Mouse (Mus musculus) lung, embryonic 14.5 days (tissue): ENCODE data around the gene Mical3. TPM values are rescaled to one million over a fixed set of nuclear protein-coding genes. Genes with fewer than 3 reads are reported as not detected.

Experiments
- ATAC-seq: fragments of 200-750 bp; cut with Nextera tagmentation; 2 replicates; pipeline ENCODE4 v1.8.0; 2017; ENCODE audit warnings: mild to moderate bottlenecking, moderate TSS enrichment, moderate library complexity; ENCODE audit not compliant: insufficient read depth
- DNase-seq: peaks from one replicate; pipeline ENCODE4 v3.0.0-alpha.2; 2015
- H3K27ac ChIP-seq: fragments of 300-500 bp; sonication (generic); 2 replicates; pipeline ENCODE4 v1.5.1; 2014; ENCODE audit warnings: low read depth, mild to moderate bottlenecking, moderate library complexity
- H3K27me3 ChIP-seq: fragments of 300-500 bp; sonication (generic); 2 replicates; pipeline ENCODE4 v1.6.1; 2014; ENCODE audit warnings: low read length, control low read depth; ENCODE audit not compliant: insufficient read depth
- H3K36me3 ChIP-seq: fragments of 300-500 bp; sonication (generic); 2 replicates; pipeline ENCODE4 v1.6.1; 2014; ENCODE audit warnings: control low read depth; ENCODE audit not compliant: insufficient read depth
- H3K4me1 ChIP-seq: fragments of 300-500 bp; sonication (generic); 2 replicates; pipeline ENCODE4 v1.6.1; 2014; ENCODE audit warnings: antibody characterized with exemption, control low read depth; ENCODE audit not compliant: insufficient read depth
- H3K4me2 ChIP-seq: fragments of 300-500 bp; sonication (generic); 2 replicates; pipeline ENCODE4 v1.6.1; 2014; ENCODE audit warnings: mild to moderate bottlenecking
- H3K4me3 ChIP-seq: fragments of 300-500 bp; sonication (generic); 2 replicates; pipeline ENCODE4 v1.5.1; 2014; ENCODE audit warnings: low read depth, low read length
- H3K9ac ChIP-seq: fragments of 300-500 bp; sonication (generic); 2 replicates; pipeline ENCODE4 v1.6.1; 2014
- H3K9me3 ChIP-seq: fragments of 300-500 bp; sonication (generic); 2 replicates; pipeline ENCODE4 v1.6.1; 2016; ENCODE audit warnings: low read depth, low read length, control low read depth
- CTCF ChIP-seq: IDR thresholded peaks from 2 replicates; pipeline ENCODE4 v1.5.1; 2016; ENCODE audit warnings: antibody characterized with exemption, low read depth
- WGBS: fragments of 180-500 bp; shearing (Covaris S2); extraction: QIAGEN DNeasy Blood & Tissue Kit; methylation state at CpG from one replicate; pipeline ENCODE4 v1.1.7; 2014; 5-methylcytosine and 5-hydroxymethylcytosine counted together
- polyA plus RNA-seq: library from polyadenylated mRNA; unstranded; fragments of >200 nt; fragmentation: Nextera tagmentation; extraction: Ambion mirVana; gene quantifications from 2 replicates; pipeline ENCODE4 v1.2.1, GENCODE M21; 2014

Mical3 gene
- polyA plus RNA-seq, 1 experiment from 2014 or later, result 27.0 TPM

DNA sequence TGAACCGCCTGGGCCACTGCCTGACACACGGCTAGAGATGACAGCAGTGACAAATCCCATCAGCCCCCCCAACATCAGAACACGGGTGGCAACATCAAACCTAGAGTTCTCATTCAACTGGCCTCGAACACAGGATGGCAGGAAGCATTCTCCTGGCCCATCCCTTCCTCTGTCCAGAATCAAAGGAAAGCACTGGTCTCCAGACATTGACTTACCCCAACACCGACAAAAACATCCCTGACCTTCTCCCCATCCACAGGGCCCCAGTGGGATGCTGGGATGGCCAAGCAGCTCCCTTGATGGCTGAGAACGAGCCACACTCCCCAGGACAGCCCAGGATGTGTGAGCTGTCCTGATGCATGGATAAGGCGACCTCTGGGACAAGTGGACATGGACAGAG lies 57.5 kb downstream of the Mical3 start:
- H3K9ac ChIP-seq, result no peak overlapping the region
- H3K27ac ChIP-seq, result no peak overlapping the region
- no peaks in the 10 kb centered on the region for H3K27me3 ChIP-seq
- DNase-seq (no peak), ATAC-seq (no peak)
- H3K4me1 ChIP-seq, result peaks cover 21% of the 10 kb centered on the region
- 72% methylated on average over 7 of the region's 7 CpGs for WGBS
- TF ChIP-seq CTCF, result no peak
- no peak overlapping the region for H3K4me3 ChIP-seq
- H3K36me3 ChIP-seq, result 0 out of 2 replicates have a peak, but pooled peaks cover 2% of the 10 kb centered on the region
- H3K4me2 ChIP-seq, result no peak overlapping the region
- H3K9me3 ChIP-seq, result no peaks in the 10 kb centered on the region

DNA sequence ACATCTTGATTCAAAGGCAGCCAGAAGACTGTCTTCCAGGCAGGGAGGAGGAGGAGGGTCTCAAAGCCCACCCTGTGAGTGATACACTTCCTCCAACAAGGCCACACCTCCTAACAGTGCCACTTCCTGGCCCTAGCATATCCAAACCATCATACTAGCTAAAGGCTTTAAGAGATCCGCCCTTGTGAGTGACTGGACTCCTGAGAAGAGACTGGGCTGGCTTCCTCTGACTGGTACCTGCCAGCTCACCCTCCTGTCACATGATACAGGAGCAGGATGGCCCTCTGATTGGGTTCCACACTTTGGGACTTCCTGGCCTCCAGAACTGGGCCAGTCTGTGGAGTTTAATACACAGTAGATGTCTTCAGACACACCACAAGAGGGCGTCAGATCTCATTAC lies 58.2 kb downstream of the Mical3 start:
- DNase-seq (no peak), ATAC-seq (no peak)
- Histone ChIP-seq H3K9ac (no peak overlapping the region), H3K9me3 (no peaks in the 10 kb centered on the region), H3K27ac (no peak overlapping the region), H3K27me3 (no peaks in the 10 kb centered on the region), H3K4me2 (no peak overlapping the region), H3K4me1 (peaks cover 27% of the 10 kb centered on the region), H3K36me3 (no peaks in the 10 kb centered on the region), H3K4me3 (no peak overlapping the region)
- whole genome bisulfite sequencing, result 78% methylated on average over 2 of the region's 2 CpGs
- TF ChIP-seq CTCF, result no peak

DNA sequence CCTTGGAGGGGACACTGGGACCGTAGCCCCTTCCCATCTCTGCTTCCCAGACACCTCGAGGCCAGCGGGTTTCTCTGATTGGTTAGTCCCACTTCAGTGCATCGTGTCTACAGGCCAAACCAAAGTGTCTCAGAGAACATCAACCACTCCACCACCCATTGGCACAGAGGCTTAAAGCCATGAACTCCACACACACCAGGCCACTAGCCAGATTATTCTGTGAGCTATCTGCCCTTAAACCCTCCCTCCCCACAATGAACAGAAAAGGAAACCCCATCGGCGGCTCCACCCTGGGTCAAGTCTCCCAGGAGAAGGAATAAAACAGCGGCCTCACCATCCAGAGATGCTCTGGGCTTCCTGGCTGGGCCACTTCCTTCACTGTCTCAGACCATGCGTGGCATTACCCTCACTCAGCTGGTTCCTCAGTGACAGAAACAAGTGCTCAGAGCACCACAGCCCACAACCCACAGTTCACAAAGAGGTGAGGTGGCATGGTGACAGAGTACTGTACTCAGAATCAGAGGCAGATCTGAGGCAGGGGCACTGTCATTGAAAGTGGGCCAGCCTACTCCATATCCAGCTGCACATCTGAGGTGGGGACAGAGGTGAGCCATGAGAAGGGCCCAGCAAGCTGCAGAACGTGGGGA lies 60.1 kb downstream of the Mical3 start:
- no peak for TF ChIP-seq CTCF
- ATAC-seq, result no peak
- H3K36me3 ChIP-seq, result no peaks in the 10 kb centered on the region
- no peak overlapping the region for H3K4me2 ChIP-seq
- no peak for DNase-seq
- no peaks in the 10 kb centered on the region for H3K9me3 ChIP-seq
- no peak overlapping the region for H3K9ac ChIP-seq
- no peaks in the 10 kb centered on the region for H3K27me3 ChIP-seq
- no peak overlapping the region for H3K4me3 ChIP-seq
- H3K27ac ChIP-seq, result no peak overlapping the region
- 72% methylated on average over 9 of the region's 9 CpGs for WGBS
- H3K4me1 ChIP-seq, result peaks cover 32% of the 10 kb centered on the region

DNA sequence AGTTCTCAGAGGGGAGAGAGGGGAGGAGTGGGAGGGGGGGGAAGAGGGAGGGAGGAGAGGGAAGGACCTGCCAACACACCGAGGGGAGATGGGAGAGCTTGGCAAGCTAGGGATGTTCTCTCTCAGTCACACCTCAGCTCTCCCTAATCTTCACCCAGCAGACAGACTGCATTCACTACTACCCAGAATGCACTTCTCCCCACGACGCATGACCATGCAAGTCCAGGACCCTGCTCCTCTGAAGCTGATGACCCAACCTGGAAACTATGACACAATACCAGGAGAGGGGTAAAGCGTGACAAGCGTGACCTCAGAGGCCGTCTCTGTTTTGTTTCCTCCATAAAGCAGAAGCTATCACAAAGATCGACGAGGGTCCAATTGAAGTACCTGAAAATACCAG lies 61.6 kb downstream of the Mical3 start:
- WGBS, result 46% methylated on average over 8 of the region's 8 CpGs
- H3K4me2 ChIP-seq, result no peak overlapping the region
- H3K36me3 ChIP-seq, result no peaks in the 10 kb centered on the region
- TF ChIP-seq CTCF, result no peak
- H3K27ac ChIP-seq, result no peak overlapping the region
- H3K9me3 ChIP-seq, result no peaks in the 10 kb centered on the region
- no peaks in the 10 kb centered on the region for H3K27me3 ChIP-seq
- H3K9ac ChIP-seq, result no peak overlapping the region
- H3K4me3 ChIP-seq, result no peak overlapping the region
- DNase-seq (no peak), ATAC-seq (no peak)
- peaks cover 32% of the 10 kb centered on the region for H3K4me1 ChIP-seq

DNA sequence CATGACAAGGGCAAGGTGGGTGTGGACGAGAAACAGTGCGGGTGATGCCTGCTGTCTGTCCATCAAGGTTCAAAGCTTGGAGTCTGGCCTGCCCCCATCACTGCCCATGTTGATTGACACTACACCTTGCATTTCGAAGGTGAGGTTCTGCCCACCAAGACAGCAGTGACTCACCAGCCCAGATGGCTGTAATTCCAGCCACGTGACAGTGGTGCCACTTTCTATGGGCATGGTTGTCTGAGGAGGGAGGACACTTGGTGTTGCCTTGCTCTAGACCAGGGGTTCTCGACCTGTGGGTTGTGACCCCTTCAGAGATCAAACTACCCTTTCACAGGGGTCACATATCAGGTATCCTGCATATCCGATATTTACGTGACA lies 62.7 kb downstream of the Mical3 start:
- Histone ChIP-seq H3K27ac (peak overlapping the region; percentile 36; the same call in 1 of the 2 replicates), H3K9ac (no peak overlapping the region), H3K9me3 (no peaks in the 10 kb centered on the region), H3K36me3 (no peaks in the 10 kb centered on the region), H3K4me1 (peaks cover 40% of the 10 kb centered on the region), H3K27me3 (no peaks in the 10 kb centered on the region), H3K4me3 (no peak overlapping the region), H3K4me2 (no peak overlapping the region)
- DNase-seq, result no peak
- TF ChIP-seq CTCF, result no peak
- ATAC-seq, result no peak
- WGBS, result 69% methylated on average over 7 of the region's 7 CpGs

DNA sequence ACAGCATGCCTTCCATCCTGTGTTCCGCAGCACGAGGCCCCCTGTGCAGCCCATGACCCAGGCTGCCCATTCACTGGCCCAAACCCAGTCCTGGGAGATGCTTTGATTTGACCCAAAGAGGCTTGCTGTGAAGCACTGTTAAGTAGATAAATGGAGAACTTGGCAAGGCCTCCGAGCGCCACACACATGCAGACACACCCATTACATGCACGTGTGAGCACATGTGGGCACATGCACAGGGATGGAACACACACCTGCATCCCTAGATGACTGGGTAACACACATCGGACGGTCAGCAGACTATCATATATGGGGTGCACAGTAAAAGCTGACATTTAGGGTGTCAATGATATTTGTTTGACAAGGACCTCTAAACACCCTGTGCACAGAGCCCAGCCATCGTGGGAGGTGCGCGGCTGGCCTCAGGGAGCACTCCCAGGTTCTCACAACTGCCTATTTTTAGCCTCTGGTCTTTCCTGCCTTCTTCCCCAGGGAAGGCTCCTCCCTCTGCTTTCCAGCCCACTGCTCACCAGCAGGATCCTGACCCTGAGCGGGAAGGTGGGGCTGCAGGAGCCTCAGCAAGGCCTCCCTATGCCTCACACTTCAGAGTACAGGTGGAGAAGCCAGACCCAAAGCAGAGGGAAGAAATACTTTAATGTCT lies 63.2 kb downstream of the Mical3 start:
- Histone ChIP-seq H3K4me2 (no peak overlapping the region), H3K4me1 (peaks cover 37% of the 10 kb centered on the region), H3K9ac (no peak overlapping the region), H3K9me3 (no peaks in the 10 kb centered on the region), H3K27me3 (no peaks in the 10 kb centered on the region), H3K4me3 (no peak overlapping the region), H3K36me3 (no peaks in the 10 kb centered on the region), H3K27ac (peak overlapping the region; percentile 36; the same call in 1 of the 2 replicates)
- no peak for TF ChIP-seq CTCF
- DNase-seq (peak; percentile 47), ATAC-seq (peak; percentile 2; the same call in 1 of the 2 replicates)
- WGBS, result 27% methylated on average over 11 of the region's 11 CpGs

DNA sequence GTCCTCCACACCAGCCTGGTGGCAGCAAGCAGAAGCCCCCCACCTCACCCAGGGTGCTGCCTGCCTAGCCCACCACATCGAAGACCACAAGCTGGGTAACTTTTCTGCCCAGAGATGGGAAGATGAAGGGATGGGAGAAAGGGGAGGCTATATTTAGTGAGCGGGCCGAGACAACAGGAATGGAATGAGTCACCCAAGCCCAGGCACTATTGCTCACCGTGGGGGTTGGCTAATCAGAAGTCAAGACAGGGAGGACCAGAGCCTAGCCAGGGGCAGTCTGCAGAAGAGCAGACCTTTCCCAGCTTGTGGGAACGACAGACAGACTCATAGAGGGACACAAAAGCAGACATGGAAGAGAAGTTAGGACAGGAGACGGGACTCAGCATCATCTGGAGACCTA lies 64.0 kb downstream of the Mical3 start:
- Histone ChIP-seq H3K27ac (peak overlapping the region; percentile 8; the same call in 1 of the 2 replicates), H3K9me3 (no peaks in the 10 kb centered on the region), H3K4me3 (no peak overlapping the region), H3K4me1 (peaks cover 37% of the 10 kb centered on the region), H3K36me3 (no peaks in the 10 kb centered on the region), H3K4me2 (no peak overlapping the region), H3K27me3 (no peaks in the 10 kb centered on the region), H3K9ac (no peak overlapping the region)
- WGBS, result 55% methylated on average over 6 of the region's 6 CpGs
- DNase-seq, result no peak
- no peak for ATAC-seq
- TF ChIP-seq CTCF, result no peak
